Mouse (Mus musculus) naive thymus-derived CD4-positive, alpha-beta T cell, adult 2 months (primary cell): ENCODE data around the gene Pfas.

Experiments used
- DNase-seq: peaks from one replicate; pipeline ENCODE4 v3.0.0-alpha.2; 2011; ENCODE audit warnings: low read depth

The Pfas gene

GRCm38 (mm10) chr11:69008182-69009121 is at the start of gene Pfas:
Gene Pfas, minus strand, starts transcription at chr11:69008460.
- peak; percentile 94 for DNase-seq

- DNase-seq, result peak; percentile 61
These were observed 45.6 kb upstream of the Pfas start for GRCm38 (mm10) chr11:69053848-69054247.

- DNase-seq, result no peak
These were observed 44.7 kb upstream of the Pfas start for GRCm38 (mm10) chr11:69052824-69053421.

GRCm38 (mm10) chr11:69051771-69052170 is 43.5 kb upstream of the Pfas start:
- no peak for DNase-seq

DNA sequence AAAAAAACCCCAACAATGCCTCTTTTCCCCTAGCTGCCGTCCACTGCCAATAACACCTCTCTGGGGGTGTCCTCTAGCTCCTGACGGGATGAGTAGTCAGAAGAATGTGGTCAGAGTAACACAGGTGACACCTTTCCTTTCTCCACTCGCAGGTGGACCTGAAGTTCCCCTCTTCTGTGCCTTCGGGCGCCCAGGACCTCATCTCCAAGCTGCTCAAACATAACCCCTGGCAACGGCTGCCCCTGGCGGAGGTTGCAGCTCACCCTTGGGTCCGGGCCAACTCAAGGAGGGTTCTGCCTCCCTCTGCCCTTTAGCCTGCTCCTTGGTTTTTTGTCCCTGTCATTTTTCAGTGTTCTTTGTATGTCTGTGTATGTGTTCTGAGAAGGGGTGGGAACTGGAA is 42.5 kb upstream of the Pfas start:
- no peak for DNase-seq

DNA sequence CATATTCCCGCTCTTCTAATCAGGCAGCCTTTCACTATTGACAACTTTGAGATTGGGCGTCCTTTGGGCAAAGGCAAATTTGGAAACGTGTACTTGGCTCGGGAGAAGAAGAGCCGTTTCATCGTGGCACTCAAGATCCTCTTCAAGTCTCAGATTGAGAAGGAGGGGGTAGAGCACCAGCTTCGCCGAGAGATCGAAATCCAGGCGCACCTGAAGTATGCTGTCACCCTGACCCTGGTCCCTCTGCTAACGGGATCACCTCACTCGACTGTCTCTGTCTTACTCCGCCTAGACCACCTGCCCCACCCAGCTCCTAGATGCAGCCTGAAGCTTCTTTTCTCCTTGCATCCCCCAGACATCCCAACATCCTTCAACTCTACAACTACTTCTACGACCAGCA is 39.9 kb upstream of the Pfas start:
- no peak for DNase-seq

GRCm38 (mm10) chr11:69047592-69047991 is 39.3 kb upstream of the Pfas start:
- DNase-seq, result no peak

DNA sequence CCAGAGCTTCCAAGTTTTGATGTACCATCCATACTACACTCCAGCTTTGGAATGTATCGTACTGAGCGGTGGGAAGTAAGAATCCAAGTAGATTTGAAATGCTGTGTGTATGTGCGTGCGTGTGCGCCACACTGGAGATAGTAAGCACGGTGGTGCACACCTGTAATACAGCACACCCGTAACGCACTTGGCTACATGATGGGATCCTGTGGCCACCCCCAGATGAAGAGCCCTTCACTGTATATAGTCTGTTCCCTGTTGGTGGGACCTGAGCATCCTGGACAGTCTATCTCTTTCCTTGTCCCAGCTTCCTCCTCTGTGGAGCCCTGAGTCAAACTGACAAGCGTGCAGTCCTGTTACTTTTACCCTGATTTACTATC is 38.1 kb upstream of the Pfas start:
- peak; percentile 27 for DNase-seq

GRCm38 (mm10) chr11:69045531-69046394 is 37.5 kb upstream of the Pfas start, which contains the start of gene Aurkb:
Gene Aurkb, plus strand, starts transcription at chr11:69045647.
- DNase-seq, result peak; percentile 92

DNA sequence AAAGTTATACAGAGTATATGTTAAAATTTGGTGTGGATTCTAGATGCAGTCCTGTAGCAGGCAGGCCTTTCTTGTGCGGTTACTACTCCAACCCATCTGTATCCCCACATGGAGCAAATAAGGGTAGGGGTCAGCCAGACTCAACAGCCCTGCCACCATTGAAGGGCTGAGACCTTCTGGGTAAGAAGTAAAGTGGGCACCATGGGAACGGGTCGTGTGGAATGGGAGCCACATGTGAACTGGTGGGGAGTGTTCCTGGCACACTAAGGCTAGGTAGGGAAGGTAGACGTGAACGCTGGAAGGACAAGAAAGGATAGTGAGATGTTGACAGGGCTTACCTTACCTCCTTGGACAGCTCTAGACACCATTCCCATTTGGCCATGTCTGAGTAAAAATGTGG is 29.9 kb upstream of the Pfas start:
- no peak for DNase-seq

DNA sequence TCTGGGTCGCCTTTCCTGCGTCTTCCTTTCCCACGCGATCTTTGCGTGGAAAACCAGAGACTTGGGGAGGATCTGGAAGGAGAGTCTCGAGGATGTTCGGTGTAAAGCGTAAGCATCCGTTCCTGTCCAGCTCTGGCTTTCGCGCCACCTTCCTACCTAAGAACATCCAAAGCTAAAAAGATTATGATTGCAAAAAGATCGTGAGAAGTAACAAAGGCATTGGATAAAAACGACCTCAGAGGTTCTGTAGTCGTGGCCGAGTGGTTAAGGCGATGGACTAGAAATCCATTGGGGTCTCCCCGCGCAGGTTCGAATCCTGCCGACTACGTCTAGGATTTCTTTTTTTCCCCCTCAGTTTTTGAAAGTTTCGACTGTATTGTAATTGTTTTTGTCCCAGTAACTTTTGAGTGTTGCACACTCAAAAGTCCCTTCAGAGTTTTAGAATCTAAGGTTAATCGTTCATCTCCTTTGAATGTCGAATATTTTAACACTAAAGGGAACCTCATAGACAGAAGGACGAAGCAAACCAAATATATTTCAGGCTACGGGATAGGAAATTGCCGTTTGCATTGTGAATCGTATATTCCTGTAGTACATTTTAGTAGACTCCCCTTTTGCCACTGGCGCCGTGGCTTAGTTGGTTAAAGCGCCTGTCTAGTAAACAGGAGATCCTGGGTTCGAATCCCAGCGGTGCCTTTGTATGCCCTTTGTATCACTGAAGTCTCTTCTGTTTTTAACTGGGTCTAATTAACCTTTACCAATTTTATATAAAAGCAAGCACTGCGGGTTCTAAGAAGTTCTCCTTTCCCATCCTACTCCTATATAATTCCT is 29.2 kb upstream of the Pfas start:
- peak; percentile 95 for DNase-seq

GRCm38 (mm10) chr11:69036486-69037230 is 28.4 kb upstream of the Pfas start:
- DNase-seq, result peak; percentile 92

GRCm38 (mm10) chr11:69035849-69036248 is 27.6 kb upstream of the Pfas start:
- DNase-seq, result peak; percentile 85

DNA sequence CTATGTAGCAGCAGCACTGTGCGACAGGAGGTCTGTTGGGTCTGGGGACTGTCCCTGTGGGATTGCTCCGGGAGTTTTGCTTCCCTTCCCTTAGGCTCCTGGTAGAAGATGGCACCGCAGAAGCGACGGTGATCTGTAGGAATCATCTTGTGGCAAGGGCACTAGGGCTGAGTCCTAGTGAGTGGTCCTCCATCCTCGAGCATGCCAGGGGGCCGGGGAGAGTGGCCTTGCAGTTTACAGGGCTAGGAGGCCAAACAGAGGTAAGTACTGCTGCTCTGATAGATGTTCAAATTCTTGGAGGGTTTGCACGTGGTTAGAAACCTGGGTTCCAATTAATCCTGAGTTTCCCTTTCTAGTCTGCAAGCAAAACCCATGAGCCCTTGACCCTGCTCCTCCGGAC is 27.2 kb upstream of the Pfas start:
- DNase-seq, result no peak

DNA sequence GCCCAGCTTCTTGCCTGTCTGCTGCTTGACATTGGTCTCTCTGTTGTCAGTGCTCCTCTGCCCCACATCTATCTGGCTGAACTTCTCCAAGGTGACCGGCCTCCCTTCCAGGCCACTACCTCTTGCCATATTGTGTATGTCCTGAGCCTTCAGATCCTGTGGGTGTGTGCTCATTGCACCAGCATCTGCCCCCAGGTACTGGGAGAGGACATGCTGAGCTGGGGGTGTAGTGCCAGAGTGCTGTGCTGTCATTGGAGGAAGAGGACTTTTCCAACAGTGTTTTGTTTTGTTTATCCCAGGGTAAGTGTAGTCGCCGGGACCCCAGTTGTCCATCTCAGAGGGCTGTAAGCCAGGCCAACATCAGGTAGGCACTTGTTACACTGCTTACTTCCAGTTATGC is 26.3 kb upstream of the Pfas start:
- DNase-seq, result no peak

DNA sequence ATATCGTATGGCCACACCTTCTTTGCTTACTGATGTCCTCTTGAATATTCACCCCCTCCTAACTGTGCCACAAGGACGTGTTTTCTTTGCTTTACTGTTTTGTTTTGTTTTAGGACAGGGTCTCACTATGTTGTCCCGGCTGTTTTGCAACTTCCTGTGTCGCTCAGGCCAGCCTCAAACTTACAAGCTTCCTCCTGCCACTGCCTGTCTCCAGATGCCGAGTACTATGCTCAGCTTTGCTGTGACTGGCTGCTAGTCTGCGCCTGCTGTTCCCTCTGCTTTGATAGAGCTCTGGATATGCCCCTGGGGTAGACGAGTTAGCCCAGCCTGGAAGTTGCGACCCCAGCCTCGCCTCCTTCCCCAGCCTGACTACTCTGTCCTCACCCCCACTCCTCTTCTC is 25.3 kb upstream of the Pfas start:
- DNase-seq, result no peak

- DNase-seq, result no peak
These were observed 20.5 kb upstream of the Pfas start for GRCm38 (mm10) chr11:69028805-69029204.

DNA sequence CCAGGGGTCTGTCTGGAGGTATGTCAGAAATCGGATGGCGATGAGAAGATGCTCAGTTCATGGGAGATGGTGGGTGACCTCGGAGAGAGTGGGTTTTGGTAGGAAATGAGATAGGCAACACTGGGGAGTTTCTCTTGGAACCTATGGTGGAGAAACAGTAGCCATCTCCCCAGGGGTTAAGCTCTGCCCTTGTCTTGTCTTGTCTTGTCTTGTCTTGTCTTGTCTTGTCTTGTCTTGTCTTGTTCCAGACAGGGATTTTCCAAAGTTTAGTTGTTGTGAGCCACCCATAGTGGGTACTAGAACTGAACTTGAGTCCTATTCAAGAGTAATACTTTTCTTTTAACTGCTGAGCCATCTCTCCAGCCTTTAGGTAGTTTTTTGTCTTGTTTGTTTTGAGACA is 18.3 kb upstream of the Pfas start:
- DNase-seq, result no peak

DNA sequence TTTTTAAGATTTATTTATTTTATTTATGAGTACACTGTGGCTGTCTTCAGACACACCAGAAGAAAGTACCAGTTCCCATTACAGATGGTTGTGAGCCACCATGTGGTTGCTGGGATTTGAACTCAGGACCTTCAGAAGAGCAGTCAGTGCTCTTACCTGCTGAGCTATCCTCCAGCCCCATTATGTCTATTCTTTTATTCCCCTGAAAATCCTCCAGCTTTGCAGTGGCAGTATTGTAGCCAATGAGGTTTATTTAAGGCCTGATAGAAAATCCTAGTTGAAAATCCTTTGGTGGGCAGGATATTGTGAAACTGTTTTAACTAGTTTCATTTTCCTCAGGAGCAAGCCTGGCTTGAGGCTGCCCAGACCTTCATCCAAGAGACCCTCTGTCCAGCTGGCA is 12.4 kb upstream of the Pfas start:
- DNase-seq, result no peak

- DNase-seq, result no peak
These were observed 8.5 kb upstream of the Pfas start for GRCm38 (mm10) chr11:69016755-69017154.
